Mouse (Mus musculus) inflammation-experienced regulatory T-cells, adult 6 months (primary cell): ENCODE data around the gene Gm13691. TPM values are rescaled to one million over a fixed set of nuclear protein-coding genes. Genes with fewer than 3 reads are reported as not detected.
A peak's percentile ranks its signal among the peaks of the same experiment; 100 is the strongest.
"Not testable (repeated sequence)": the region's sequence is repeated elsewhere in the genome, so short reads cannot be mapped to it uniquely, and the experiment has no call there.

Source experiments
- ATAC-seq: one replicate; pipeline ENCODE4 v1.8.0; 2017
- polyA plus RNA-seq, 3 experiments: library from polyadenylated mRNA; unstranded; fragments of 100-300 nt; shearing (Covaris generic); gene quantifications; one replicate each; pipeline ENCODE4 v1.2.1; 2017

Gene Gm13691
- polyA plus RNA-seq, result not detected

DNA sequence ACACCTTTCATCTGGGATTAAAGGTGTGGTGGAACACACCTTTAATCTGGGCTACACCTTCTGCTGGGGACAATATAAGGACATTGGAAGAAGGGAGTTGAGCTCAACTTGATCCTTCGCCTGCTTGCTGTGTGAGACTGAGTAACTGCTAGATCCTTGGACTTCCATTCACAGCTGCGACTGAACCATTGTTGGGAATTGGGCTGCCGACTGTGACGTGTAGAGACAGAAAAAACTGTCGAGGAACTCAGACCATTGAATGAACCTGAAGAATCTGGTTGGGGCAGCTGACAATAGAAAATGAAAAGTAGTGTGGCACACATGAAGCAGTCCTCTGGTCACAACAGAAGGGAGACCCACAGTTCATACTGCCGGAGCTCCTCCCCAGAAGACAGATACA lies at the start of gene Gm13691:
Gene Gm13691 (plus strand): TSS at position 301 of the 400 bp plus-strand sequence.
- not testable (repeated sequence) for ATAC-seq

DNA sequence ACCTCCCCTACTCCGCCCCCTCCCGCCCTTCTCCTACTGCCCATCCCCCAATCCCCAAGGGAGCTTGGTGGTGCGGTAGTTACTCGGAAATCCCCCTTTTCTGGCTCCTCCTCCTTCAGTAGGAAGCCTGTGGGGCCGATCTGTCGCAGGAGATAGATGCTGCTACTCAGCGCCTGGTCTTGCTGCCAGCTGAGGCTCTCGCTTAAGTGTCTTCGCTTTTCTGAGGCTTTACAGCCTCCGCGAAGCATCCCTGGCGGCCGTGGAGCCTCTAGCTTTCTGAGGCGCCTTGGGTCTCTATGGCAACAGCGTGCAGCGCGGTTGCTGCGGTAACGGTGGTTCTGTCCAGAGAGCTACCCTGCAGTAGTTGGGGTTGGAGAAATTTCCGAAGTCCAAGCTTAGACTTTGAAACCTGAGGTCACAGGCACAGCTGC lies 49.4 kb upstream of the Gm13691 start, which contains the start of gene Zswim2:
Gene Zswim2 (minus strand): TSS at position 298 of the 431 bp plus-strand sequence.
- peak; percentile 70 for ATAC-seq

DNA sequence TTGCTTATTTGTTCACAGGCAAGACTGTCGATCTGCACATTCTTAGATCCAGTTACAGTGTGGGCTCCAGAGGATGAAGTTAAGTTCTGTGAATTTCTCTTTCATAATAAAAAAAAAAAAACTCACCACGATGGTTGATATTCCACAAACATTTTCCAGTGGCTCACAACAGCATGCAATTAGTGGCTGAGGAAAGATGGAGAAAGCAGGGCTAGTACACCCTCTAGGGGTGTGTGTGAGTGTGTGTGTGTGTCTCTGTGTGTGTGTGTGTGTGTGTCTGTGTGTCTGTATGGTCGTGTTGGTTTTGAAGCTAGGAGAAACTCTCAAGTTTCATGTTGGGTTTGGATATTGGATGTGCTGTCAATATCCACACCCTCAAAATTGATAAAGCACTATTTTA lies 49.0 kb upstream of the Gm13691 start:
- ATAC-seq, result peak; percentile 50

DNA sequence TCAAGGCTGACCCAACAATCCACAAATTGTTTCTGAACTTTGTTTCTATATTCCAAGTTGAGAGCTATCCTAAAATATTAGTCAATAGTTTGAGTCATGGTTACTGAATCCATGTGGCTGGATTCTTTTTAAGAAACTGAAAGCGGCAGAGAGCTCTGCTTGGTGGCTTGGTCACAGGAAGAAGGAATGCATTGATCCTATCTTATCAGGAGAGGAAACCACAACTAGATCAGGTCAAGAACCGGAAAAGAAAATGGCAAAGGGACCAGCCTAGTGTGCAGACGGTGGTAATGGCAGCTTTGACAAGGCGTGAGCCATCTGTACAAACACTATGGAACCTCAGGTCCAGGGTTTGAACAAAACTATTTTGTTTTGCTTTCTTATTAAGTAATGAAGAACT lies 48.6 kb upstream of the Gm13691 start:
- ATAC-seq, result no peak

DNA sequence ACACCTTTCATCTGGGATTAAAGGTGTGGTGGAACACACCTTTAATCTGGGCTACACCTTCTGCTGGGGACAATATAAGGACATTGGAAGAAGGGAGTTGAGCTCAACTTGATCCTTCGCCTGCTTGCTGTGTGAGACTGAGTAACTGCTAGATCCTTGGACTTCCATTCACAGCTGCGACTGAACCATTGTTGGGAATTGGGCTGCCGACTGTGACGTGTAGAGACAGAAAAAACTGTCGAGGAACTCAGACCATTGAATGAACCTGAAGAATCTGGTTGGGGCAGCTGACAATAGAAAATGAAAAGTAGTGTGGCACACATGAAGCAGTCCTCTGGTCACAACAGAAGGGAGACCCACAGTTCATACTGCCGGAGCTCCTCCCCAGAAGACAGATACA lies 35.0 kb upstream of the Gm13691 start, which contains the start of gene Gm13698:
Gene Gm13698 (plus strand): TSS at position 301 of the 400 bp plus-strand sequence.
- ATAC-seq, result not testable (repeated sequence)

DNA sequence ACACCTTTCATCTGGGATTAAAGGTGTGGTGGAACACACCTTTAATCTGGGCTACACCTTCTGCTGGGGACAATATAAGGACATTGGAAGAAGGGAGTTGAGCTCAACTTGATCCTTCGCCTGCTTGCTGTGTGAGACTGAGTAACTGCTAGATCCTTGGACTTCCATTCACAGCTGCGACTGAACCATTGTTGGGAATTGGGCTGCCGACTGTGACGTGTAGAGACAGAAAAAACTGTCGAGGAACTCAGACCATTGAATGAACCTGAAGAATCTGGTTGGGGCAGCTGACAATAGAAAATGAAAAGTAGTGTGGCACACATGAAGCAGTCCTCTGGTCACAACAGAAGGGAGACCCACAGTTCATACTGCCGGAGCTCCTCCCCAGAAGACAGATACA lies 29.1 kb upstream of the Gm13691 start, which contains the start of gene Gm13693:
Gene Gm13693 (plus strand): TSS at position 301 of the 400 bp plus-strand sequence.
- not testable (repeated sequence) for ATAC-seq

DNA sequence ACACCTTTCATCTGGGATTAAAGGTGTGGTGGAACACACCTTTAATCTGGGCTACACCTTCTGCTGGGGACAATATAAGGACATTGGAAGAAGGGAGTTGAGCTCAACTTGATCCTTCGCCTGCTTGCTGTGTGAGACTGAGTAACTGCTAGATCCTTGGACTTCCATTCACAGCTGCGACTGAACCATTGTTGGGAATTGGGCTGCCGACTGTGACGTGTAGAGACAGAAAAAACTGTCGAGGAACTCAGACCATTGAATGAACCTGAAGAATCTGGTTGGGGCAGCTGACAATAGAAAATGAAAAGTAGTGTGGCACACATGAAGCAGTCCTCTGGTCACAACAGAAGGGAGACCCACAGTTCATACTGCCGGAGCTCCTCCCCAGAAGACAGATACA lies 23.3 kb upstream of the Gm13691 start, which contains the start of gene Gm13695:
Gene Gm13695 (plus strand): TSS at position 301 of the 400 bp plus-strand sequence.
- not testable (repeated sequence) for ATAC-seq

DNA sequence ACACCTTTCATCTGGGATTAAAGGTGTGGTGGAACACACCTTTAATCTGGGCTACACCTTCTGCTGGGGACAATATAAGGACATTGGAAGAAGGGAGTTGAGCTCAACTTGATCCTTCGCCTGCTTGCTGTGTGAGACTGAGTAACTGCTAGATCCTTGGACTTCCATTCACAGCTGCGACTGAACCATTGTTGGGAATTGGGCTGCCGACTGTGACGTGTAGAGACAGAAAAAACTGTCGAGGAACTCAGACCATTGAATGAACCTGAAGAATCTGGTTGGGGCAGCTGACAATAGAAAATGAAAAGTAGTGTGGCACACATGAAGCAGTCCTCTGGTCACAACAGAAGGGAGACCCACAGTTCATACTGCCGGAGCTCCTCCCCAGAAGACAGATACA lies 17.5 kb upstream of the Gm13691 start, which contains the start of gene Gm13696:
Gene Gm13696 (plus strand): TSS at position 301 of the 400 bp plus-strand sequence.
- not testable (repeated sequence) for ATAC-seq

DNA sequence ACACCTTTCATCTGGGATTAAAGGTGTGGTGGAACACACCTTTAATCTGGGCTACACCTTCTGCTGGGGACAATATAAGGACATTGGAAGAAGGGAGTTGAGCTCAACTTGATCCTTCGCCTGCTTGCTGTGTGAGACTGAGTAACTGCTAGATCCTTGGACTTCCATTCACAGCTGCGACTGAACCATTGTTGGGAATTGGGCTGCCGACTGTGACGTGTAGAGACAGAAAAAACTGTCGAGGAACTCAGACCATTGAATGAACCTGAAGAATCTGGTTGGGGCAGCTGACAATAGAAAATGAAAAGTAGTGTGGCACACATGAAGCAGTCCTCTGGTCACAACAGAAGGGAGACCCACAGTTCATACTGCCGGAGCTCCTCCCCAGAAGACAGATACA lies 11.7 kb upstream of the Gm13691 start, which contains the start of gene Gm13694:
Gene Gm13694 (plus strand): TSS at position 301 of the 400 bp plus-strand sequence.
- not testable (repeated sequence) for ATAC-seq

DNA sequence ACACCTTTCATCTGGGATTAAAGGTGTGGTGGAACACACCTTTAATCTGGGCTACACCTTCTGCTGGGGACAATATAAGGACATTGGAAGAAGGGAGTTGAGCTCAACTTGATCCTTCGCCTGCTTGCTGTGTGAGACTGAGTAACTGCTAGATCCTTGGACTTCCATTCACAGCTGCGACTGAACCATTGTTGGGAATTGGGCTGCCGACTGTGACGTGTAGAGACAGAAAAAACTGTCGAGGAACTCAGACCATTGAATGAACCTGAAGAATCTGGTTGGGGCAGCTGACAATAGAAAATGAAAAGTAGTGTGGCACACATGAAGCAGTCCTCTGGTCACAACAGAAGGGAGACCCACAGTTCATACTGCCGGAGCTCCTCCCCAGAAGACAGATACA lies 5.9 kb upstream of the Gm13691 start, which contains the start of gene Gm13697:
Gene Gm13697 (plus strand): TSS at position 301 of the 400 bp plus-strand sequence.
- not testable (repeated sequence) for ATAC-seq

DNA sequence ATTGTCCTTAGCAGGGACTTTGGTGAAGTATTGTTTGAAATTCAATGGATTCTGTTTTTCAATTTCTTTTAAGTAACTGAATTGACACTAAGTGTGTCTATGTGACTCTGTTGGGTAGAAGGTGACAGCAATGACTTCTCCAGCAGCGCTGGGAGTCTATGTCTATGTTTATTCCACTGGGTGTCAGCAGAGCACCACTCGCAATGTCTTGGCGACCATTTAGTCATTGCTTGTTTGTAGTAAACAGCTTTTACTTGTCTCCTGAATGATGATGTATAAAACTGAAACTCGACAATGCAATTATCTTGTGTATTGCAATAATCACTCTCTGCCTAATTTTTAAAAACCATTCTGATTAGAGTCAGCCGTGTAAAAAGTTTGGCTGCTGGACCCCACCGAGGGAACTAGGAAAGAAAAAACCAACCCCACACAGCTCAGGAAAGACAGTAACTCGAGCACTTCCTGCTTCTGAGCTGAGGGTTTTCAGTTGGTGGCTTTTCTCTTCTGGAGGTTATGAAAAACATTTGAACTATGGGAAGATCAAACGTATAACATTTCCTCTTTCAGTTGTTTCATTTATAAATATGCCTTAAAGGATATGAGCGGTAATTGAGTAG lies 3.4 kb downstream of the Gm13691 start:
- peak; percentile 99 for ATAC-seq

DNA sequence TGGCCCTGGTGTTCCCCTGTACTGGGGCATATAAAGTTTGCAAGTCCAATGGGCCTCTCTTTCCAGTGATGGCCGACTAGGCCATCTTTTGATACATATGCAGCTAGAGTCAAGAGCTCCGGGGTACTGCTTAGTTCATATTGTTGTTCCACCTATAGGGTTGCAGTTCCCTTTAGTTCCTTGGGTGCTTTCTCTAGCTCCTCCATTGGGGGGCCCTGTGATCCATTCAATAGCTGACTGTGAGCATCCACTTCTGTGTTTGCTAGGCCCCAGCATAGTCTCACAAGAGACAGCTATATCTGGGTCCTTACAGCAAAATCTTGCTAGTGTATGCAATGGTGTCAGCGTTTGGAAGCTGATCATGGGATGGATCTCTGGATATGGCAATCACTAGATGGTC lies 4.2 kb downstream of the Gm13691 start:
- ATAC-seq, result not testable (repeated sequence)

DNA sequence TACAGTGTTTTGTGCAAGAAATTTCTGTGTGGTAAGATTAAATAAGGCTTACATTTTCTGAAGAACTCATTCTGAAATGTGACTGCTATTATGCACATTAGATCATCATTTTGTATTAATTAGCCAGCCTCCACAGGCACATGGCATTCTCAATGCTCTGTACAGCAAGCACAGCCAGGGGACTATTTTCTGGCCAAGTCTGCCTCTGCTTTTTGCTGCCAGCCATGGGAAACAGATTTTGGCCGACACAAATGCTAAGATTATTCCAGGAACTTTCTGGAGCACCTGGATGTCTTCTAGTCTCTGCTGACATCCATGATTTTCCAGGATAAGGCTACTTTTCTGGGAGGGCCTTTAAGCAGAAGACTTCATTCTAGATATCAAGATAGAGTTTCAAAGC lies 18.6 kb downstream of the Gm13691 start:
- no peak for ATAC-seq

DNA sequence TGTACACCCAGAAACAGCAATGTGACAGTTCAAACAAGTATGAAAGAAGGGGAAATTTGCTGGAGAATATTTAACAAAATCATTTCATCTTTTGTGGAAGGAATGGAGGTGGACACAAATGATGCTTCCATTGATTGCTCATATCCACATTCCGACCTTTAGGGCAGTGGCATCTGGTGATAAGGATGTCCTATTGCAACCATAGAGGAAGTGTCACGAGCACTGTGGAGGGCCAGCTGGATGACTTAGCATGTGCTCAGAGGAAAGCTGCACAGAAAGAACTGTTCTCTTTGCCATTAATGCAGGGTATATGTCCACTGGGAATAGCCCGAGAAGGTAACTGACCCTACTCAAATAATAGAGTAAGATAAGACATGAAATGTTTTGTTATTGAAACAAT lies 19.5 kb downstream of the Gm13691 start:
- ATAC-seq, result no peak

DNA sequence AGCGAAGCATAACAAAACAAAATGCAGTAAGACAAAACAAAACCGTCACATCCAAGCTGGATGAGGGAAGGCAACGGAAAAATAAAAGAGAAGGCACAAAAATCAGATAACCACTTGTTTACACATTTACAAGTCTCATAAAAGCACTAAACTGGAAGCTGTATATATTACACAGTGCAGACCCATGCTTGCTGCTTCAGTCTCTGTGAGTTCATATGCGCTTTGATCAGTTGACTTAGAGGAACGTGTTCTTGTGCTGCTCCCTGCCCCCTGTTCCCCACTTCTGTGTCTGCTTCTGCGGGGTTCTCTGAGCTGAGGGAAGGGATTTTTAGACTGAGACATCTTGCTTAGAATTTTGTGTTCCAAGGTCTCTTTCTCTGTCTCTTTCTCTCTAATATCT lies 24.2 kb downstream of the Gm13691 start:
- no peak for ATAC-seq

DNA sequence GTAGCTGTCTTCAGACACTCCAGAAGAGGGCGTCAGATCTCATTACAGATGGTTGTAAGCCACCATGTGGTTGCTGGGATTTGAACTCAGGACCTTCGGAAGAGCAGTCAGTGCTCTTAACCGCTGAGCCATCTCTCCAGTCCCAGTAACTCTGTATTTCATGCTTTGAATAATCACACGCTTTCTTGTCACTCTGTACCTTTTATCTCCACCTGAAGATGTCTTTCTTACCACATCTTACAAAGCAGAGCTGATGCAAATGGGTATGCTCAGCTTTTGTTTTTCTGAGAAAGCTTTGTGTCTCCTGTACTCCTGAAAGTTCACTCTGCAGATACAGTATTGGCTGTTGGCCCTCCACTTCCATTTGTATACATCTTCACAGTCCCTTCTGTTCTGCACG lies 25.9 kb downstream of the Gm13691 start:
- ATAC-seq, result not testable (repeated sequence)

DNA sequence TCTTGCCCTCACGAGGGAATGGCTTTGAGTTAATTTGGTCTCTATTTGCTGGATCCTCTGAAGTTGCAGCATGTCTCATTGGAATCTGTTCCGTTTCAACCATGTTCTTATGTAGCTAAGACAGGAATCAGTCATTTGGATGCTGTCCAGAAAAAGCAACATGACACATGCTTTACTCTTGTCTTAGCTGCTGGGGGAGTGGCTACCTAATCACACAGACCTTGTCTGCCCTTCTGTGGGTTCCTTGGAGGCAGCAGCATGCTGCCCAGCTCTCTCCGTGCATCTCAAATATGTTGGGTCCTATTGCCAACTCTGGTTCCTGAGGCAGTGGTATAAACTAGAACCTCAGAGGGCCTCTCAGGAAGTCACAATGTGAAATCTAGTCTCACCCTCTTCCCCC lies 28.0 kb downstream of the Gm13691 start:
- ATAC-seq, result no peak

DNA sequence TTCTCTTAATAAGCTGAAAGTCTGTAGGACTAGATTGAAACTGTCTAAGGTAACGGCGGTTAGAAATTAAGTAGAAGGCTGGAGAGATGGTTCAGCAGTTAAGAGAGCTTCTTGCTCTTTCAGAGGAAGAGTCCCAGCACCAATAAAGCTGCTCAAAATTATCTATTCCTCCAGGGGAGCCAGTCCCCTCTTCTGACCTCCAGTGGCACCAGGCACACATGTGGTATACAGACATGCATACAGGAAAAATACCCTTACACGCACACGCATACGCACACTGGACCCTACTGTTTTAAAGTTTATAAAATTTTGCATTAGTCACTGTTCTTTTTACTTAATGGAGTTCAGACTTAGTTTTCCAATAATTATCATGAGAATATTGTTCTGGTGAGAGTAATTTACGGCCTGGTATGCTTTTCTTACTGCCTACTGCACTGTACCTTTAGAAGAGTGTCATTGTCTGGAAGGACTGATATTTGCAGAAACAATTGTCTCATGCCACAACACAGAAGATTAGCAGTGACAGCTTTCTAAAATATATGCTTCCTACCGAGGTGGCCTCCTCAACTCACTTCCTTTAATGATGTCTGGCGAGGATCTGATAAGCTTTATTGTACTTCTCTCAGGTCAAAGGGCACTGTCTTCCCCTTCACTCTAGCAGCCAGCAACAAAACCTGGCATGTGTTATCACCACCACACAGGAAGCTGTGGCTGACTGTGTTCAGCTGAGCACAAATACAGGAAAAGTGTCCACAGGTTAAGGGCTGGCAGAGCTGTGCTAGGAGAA lies 29.4 kb downstream of the Gm13691 start:
- ATAC-seq, result peak; percentile 80

DNA sequence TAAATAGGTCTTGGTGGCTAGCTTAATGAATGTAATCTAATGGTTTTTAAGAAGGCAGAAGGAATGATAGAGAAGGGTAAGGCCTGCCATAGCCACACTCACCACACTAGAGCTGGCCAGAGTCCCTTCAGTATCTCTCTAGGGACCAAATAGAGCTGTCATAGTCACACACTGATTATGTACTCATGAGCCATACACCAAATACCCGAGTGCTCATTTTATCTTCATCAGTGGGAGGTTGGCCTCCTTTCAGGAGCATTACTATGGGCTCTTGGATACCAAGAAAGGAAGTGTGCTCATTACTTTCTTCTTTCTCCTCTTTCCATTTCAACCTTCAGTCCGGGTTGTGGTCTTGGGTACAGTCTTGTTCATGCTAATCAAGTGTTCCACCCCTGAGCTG lies 31.6 kb downstream of the Gm13691 start:
- no peak for ATAC-seq

DNA sequence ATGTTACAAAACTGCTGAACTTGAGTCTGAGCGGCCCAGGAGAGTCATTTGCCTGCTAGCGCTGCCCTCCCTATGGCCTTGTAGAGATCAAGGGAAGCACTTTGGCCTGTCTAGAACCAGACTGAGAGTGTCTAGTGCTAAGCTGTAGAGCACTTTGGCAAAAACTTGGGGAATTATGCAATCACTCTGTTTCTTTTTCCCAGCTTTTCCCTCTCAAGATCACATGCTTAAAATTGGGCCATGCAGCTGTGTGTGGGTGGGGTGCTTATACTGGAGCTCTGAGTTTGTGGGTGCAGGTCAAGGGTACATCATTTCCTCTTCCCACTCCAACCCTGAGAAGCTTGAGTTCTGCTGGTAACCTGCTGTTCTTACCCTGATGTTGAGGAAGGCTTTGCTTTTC lies 32.6 kb downstream of the Gm13691 start:
- ATAC-seq, result no peak

DNA sequence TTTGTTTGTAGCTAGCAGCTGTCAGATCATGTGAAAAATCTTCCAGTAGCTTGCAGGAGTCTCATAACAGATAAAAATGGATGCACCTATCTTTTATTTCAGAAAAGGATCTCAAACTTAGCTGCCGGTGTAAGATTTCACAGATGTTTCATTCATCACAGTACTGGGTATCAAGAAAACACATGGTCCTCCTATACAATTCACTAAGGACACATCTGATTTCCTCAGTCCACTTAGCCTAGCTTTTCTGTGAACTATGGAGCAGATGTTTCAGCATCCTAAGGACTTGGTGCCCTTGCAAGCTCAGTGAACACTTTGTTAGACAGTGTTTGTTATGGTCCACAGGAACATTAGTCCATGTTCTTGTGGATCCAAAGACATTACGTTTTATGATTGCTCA lies 33.0 kb downstream of the Gm13691 start:
- ATAC-seq, result no peak

DNA sequence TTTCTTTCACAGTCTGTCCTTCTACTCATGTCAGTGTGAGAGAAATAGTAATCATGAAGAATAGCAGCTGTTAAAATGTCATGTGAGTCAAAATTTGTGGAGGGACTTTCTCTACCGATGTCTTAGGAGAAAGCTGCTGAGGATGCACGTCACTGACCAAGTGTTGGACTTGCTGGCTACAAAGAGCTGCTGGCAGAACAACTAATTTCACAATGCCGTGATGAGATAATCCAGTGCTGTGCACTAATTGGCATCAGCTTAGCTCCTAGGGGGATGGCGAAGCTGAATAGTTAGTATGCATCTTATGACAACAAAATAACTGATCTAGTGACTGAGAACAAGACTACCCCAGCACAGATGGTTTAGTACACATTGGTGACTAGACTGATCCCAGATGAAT lies 34.9 kb downstream of the Gm13691 start:
- ATAC-seq, result no peak

DNA sequence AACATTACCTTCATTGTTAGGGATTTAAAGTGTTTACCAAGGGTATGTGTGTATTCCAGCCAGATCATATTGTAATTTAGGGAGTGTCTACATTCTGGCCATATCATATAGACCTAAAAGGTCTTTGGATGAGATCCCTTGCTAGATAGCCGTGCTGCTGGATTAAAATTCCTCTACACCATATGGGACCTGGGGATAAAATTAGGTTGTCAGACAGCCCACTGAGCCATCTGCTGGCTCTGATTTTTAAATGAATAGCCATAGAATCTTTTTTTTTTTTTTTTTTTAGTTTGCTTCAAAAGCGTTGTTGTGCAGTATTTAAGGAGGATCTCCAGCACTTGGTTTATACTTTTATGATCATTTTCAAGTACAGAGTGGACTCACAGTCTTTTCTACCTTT lies 42.2 kb downstream of the Gm13691 start:
- ATAC-seq, result no peak
